Mouse (Mus musculus) lung, postnatal 4 days (tissue): ENCODE results near the gene Platr17.
"Not testable (repeated sequence)": the region's sequence is repeated elsewhere in the genome, so short reads cannot be mapped to it uniquely, and the experiment has no call there.

Experiments
- DNase-seq, 2 experiments: peaks; one replicate each; pipeline ENCODE4 v3.0.0; 2021

Platr17 gene

GRCm38 (mm10) chr17:33904835-33905234 lies at the start of gene Platr17:
Gene Platr17, plus strand, starts transcription at chr17:33905135.
- DNase-seq = not testable (repeated sequence)

- DNase-seq = no peak
Observed at GRCm38 (mm10) chr17:33857816-33858215, 47.1 kb upstream of the Platr17 start.

- peak; percentile 50 to 69 for DNase-seq
Observed at GRCm38 (mm10) chr17:33865330-33866030, 39.5 kb upstream of the Platr17 start.

GRCm38 (mm10) chr17:33873537-33873936 lies 31.4 kb upstream of the Platr17 start, which contains the start of gene Gm7029:
Gene Gm7029, plus strand, starts transcription at chr17:33873837.
- DNase-seq = not testable (repeated sequence)

- DNase-seq = no peak
Observed at GRCm38 (mm10) chr17:33874411-33874810, 30.5 kb upstream of the Platr17 start.

- DNase-seq = peak in 1 of 2 experiments; percentile 21
Observed at GRCm38 (mm10) chr17:33875797-33876196, 29.1 kb upstream of the Platr17 start.

- DNase-seq = not testable (repeated sequence)
Observed at GRCm38 (mm10) chr17:33884320-33884719, 20.6 kb upstream of the Platr17 start.

- DNase-seq = not testable (repeated sequence)
Observed at GRCm38 (mm10) chr17:33887802-33888201, 17.1 kb upstream of the Platr17 start.

- DNase-seq = not testable (repeated sequence)
Observed at GRCm38 (mm10) chr17:33888230-33888629, 16.7 kb upstream of the Platr17 start.

GRCm38 (mm10) chr17:33889941-33890532 lies 14.9 kb upstream of the Platr17 start:
- not testable (repeated sequence) for DNase-seq

- DNase-seq = peak; percentile 99 to 100
Observed at GRCm38 (mm10) chr17:33890533-33891059, 14.3 kb upstream of the Platr17 start, which contains the start of gene Kifc1. Gene Kifc1, minus strand, starts transcription at chr17:33890661.

- DNase-seq = no peak
Observed at GRCm38 (mm10) chr17:33891357-33891756, 13.6 kb upstream of the Platr17 start.

- not testable (repeated sequence) for DNase-seq
Observed at GRCm38 (mm10) chr17:33891892-33892291, 13.0 kb upstream of the Platr17 start.

GRCm38 (mm10) chr17:33892429-33892828 lies 12.5 kb upstream of the Platr17 start:
- DNase-seq = no peak

- DNase-seq = not testable (repeated sequence)
Observed at GRCm38 (mm10) chr17:33893011-33893410, 11.9 kb upstream of the Platr17 start.

- DNase-seq = peak in 1 of 2 experiments; percentile 58
Observed at GRCm38 (mm10) chr17:33897114-33897794, 7.7 kb upstream of the Platr17 start.

GRCm38 (mm10) chr17:33898193-33898592 lies 6.7 kb upstream of the Platr17 start:
- DNase-seq = not testable (repeated sequence)

GRCm38 (mm10) chr17:33899642-33900041 lies 5.3 kb upstream of the Platr17 start:
- DNase-seq = no peak

- no peak for DNase-seq
Observed at GRCm38 (mm10) chr17:33900281-33900988, 4.5 kb upstream of the Platr17 start.

GRCm38 (mm10) chr17:33900989-33901314 lies 4.0 kb upstream of the Platr17 start:
- no peak for DNase-seq

GRCm38 (mm10) chr17:33901653-33902052 lies 3.3 kb upstream of the Platr17 start:
- no peak for DNase-seq

GRCm38 (mm10) chr17:33902079-33902478 lies 2.9 kb upstream of the Platr17 start:
- DNase-seq = no peak

- no peak for DNase-seq
Observed at GRCm38 (mm10) chr17:33902491-33902890, 2.4 kb upstream of the Platr17 start.
